Mouse (Mus musculus): ENCODE data around the gene Zfp85. TPM values are rescaled to one million over a fixed set of nuclear protein-coding genes. Genes with fewer than 3 reads are reported as not detected.
"Not testable (repeated sequence)": the region's sequence is repeated elsewhere in the genome, so short reads cannot be mapped to it uniquely, and the experiment has no call there.

Gene Zfp85
- polyA plus RNA-seq, 1 experiment: 1.8 TPM

- not testable (repeated sequence) for H3K4me1 ChIP-seq (ENCODE audit: control insufficient read depth, insufficient read depth, insufficient read length, low read length); H3K4me3 ChIP-seq (ENCODE audit: insufficient read depth, low read depth, low read length); H3K27ac ChIP-seq (replicated peaks; ENCODE audit: low read depth, low read length)
Observed at GRCm38 (mm10) chr13:67725331-67725730, 29.7 kb downstream of the Zfp85 start.

DNA sequence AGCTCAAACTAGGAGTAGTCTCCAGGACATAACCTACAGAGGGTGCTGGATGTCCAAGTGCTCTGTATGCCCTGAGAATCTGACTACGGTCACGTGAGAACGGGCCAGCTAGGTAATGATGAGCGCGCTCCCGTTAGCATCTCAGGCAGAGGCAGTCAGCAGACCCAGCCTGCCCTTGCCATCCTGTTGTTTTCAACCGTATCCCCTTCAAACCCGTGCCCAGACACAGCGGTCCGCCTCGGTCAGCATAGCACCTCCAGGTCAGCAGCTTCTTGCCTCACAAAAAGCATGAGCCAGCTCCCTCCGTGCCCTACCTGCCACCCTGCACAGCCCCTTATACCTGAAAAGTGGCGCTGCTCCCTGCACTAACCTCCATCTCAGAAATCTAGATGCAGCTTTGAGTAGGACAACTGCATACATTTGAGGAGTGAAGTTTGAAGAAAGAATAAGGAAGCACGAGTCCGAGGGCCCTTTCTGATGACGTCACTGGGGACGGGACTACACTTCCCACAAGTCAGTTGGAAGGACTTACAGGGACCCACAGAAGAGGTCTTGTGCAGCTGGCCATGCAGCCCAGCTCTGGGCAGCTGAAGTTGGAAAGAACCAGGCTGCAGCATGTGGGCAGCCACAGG lies 31.1 kb downstream of the Zfp85 start:
- peak overlapping the region; percentile 56; the same call in 1 of the 2 replicates for H3K27ac ChIP-seq (replicated peaks; ENCODE audit: low read depth, low read length)
- no peaks in the 10 kb centered on the region for H3K4me1 ChIP-seq (ENCODE audit: control insufficient read depth, insufficient read depth, insufficient read length, low read length)
- H3K4me3 ChIP-seq (ENCODE audit: insufficient read depth, low read depth, low read length): peak overlapping the region; percentile 81

Other genes with a start within 250 kb of the Zfp85 start
- not detected in 2 replicates for gene Gm26965, start 229.1 kb downstream of the Zfp85 start, polyA plus RNA-seq (2012; ENCODE audit: insufficient read depth, insufficient read length, missing spikeins)
- gene Zfp87, start 229.1 kb downstream of the Zfp85 start, polyA plus RNA-seq (2012; ENCODE audit: insufficient read depth, insufficient read length, missing spikeins): 50.5 and 55.8 TPM in 2 replicates
- gene Zfp748, start 201.4 kb downstream of the Zfp85 start, polyA plus RNA-seq (2012; ENCODE audit: insufficient read depth, insufficient read length, missing spikeins): 2.1 and 5.4 TPM in 2 replicates
- gene Zfp729b, start 145.5 kb downstream of the Zfp85 start, polyA plus RNA-seq (2012; ENCODE audit: insufficient read depth, insufficient read length, missing spikeins): 4.0 and 5.3 TPM in 2 replicates
- 1.7 TPM in 1 of 2 replicates, not detected in the other for gene Gm49345, start 117.5 kb downstream of the Zfp85 start, polyA plus RNA-seq (2012; ENCODE audit: insufficient read depth, insufficient read length, missing spikeins)
- gene Zfp729a, start 117.4 kb downstream of the Zfp85 start, polyA plus RNA-seq (2012; ENCODE audit: insufficient read depth, insufficient read length, missing spikeins): 2.0 and 3.9 TPM in 2 replicates
- 6.9 and 7.0 TPM in 2 replicates for gene Zfp738, start 68.2 kb downstream of the Zfp85 start, polyA plus RNA-seq (2012; ENCODE audit: insufficient read depth, insufficient read length, missing spikeins)
- 3.0 and 6.1 TPM in 2 replicates for gene Zfp65, start 26.1 kb downstream of the Zfp85 start, polyA plus RNA-seq (2012; ENCODE audit: insufficient read depth, insufficient read length, missing spikeins)
- gene Zfp493, start 24.5 kb upstream of the Zfp85 start, polyA plus RNA-seq (2012; ENCODE audit: insufficient read depth, insufficient read length, missing spikeins): 0.88 and 1.4 TPM in 2 replicates
- gene Zfp273, start 58.5 kb upstream of the Zfp85 start, polyA plus RNA-seq (2012; ENCODE audit: insufficient read depth, insufficient read length, missing spikeins): 3.7 and 3.9 TPM in 2 replicates
- gene Gm10037, start 75.9 kb upstream of the Zfp85 start, polyA plus RNA-seq (2012; ENCODE audit: insufficient read depth, insufficient read length, missing spikeins): 11.2 TPM in 1 of 2 replicates, not detected in the other
- gene BC048507, start 108.1 kb upstream of the Zfp85 start, polyA plus RNA-seq (2012; ENCODE audit: insufficient read depth, insufficient read length, missing spikeins): not detected in 2 replicates